Mouse (Mus musculus): ENCODE data around the gene Gm28374. TPM values are rescaled to one million over a fixed set of nuclear protein-coding genes. Genes with fewer than 3 reads are reported as not detected.
A peak's percentile ranks its signal among the peaks of the same experiment; 100 is the strongest.

Gene Gm28374
- polyA plus RNA-seq, 1 experiment from 2014 or later = 1.4 TPM

- peaks cover 15% of the 10 kb centered on the region for H3K4me1 ChIP-seq (replicated peaks; ENCODE audit: control insufficient read depth, insufficient read depth, low read length)
- peaks cover 19% of the 10 kb centered on the region for H3K36me3 ChIP-seq (ENCODE audit: control insufficient read depth, insufficient read depth, low read length)
- peak within 1 kb of the TSS; percentile 88 for H3K9ac ChIP-seq (ENCODE audit: low read length)
- ATAC-seq (ENCODE audit: low read depth) = peak; percentile 91
- no peaks in the 10 kb centered on the region for H3K27me3 ChIP-seq (ENCODE audit: control insufficient read depth, insufficient read depth, low read depth, low read length)
- no peaks in the 10 kb centered on the region for H3K9me3 ChIP-seq (ENCODE audit: control insufficient read depth, low read length)
- peak within 1 kb of the TSS; percentile 99 for H3K27ac ChIP-seq (ENCODE audit: low read length)
- WGBS = under 1% methylated on average over 74 of the region's 77 CpGs
- H3K4me3 ChIP-seq (ENCODE audit: low read length) = peak within 1 kb of the TSS; percentile 89
- H3K4me2 ChIP-seq (ENCODE audit: low read depth, low read length) = peak within 1 kb of the TSS; percentile 80
Observed at GRCm38 (mm10) chr19:6117986-6118676, 36.1 kb upstream of the Gm28374 start, which contains the start of gene Sac3d1. TSS of gene Sac3d1 (minus strand) at chr19:6118650.

GRCm38 (mm10) chr19:6117346-6117985, 35.4 kb upstream of the Gm28374 start:
- peak overlapping the region; percentile 99 for H3K27ac ChIP-seq (ENCODE audit: low read length)
- no peaks in the 10 kb centered on the region for H3K9me3 ChIP-seq (ENCODE audit: control insufficient read depth, low read length)
- H3K36me3 ChIP-seq (ENCODE audit: control insufficient read depth, insufficient read depth, low read length) = peaks cover 22% of the 10 kb centered on the region
- no peak for ATAC-seq (ENCODE audit: low read depth)
- peak overlapping the region; percentile 89 for H3K4me3 ChIP-seq (ENCODE audit: low read length)
- peak overlapping the region; percentile 80 for H3K4me2 ChIP-seq (ENCODE audit: low read depth, low read length)
- peaks cover 15% of the 10 kb centered on the region for H3K4me1 ChIP-seq (replicated peaks; ENCODE audit: control insufficient read depth, insufficient read depth, low read length)
- H3K9ac ChIP-seq (ENCODE audit: low read length) = peak overlapping the region; percentile 88
- WGBS = 4% methylated on average over 32 of the region's 32 CpGs
- no peaks in the 10 kb centered on the region for H3K27me3 ChIP-seq (ENCODE audit: control insufficient read depth, insufficient read depth, low read depth, low read length)

DNA sequence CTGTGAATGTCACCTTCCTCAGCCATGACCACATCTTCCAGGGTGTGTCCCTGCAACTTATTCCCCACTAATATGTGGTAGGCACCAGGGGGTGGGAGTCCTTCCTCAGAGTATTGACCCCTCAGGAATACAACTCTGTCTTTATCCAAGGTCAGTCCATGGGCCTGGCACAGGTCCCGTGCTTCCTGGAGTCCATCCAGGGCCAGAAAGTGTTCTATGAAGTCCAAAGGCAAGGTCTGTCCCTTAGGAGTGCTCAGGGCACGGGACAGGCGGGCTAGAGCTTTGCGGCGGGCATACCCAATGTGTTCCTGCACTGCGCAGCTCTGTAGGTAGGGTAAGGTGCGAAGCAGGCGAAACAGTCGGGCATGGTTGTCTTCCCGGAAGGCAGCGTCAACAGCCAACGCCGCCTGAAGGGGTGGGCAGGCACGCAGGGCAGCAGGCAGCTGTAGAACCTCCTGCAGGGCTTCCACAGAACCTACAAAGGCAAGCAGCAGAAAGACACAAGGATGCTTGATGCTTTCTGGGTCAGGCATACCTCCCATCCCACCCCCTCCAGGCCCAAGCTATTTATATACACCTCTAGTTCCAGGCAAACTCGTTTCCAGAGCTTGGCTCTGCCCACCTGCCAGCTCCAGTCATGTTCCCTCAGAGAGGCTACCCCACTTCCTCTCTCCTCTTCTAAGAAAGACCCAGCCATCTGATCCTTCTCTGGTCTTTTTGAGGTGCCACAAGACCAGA, 34.2 kb upstream of the Gm28374 start:
- H3K27ac ChIP-seq (ENCODE audit: low read length) = no peak overlapping the region
- peak overlapping the region; percentile 80; the same call in 1 of the 2 replicates for H3K4me2 ChIP-seq (ENCODE audit: low read depth, low read length)
- no peaks in the 10 kb centered on the region for H3K9me3 ChIP-seq (ENCODE audit: control insufficient read depth, low read length)
- peak overlapping the region; percentile 32 for H3K9ac ChIP-seq (ENCODE audit: low read length)
- H3K36me3 ChIP-seq (ENCODE audit: control insufficient read depth, insufficient read depth, low read length) = peaks cover 22% of the 10 kb centered on the region
- no peak overlapping the region; the same call in 1 of the 2 replicates for H3K4me3 ChIP-seq (ENCODE audit: low read length)
- WGBS = 80% methylated on average over 14 of the region's 15 CpGs
- H3K27me3 ChIP-seq (ENCODE audit: control insufficient read depth, insufficient read depth, low read depth, low read length) = no peaks in the 10 kb centered on the region
- no peak for ATAC-seq (ENCODE audit: low read depth)
- peaks cover 15% of the 10 kb centered on the region for H3K4me1 ChIP-seq (replicated peaks; ENCODE audit: control insufficient read depth, insufficient read depth, low read length)

GRCm38 (mm10) chr19:6113116-6113515, 31.1 kb upstream of the Gm28374 start:
- H3K4me3 ChIP-seq (ENCODE audit: low read length) = no peak overlapping the region
- no peak for ATAC-seq (ENCODE audit: low read depth)
- no peaks in the 10 kb centered on the region for H3K9me3 ChIP-seq (ENCODE audit: control insufficient read depth, low read length)
- H3K4me1 ChIP-seq (replicated peaks; ENCODE audit: control insufficient read depth, insufficient read depth, low read length) = peaks cover 10% of the 10 kb centered on the region
- 28% methylated on average over 6 of the region's 6 CpGs for WGBS
- no peak overlapping the region for H3K9ac ChIP-seq (ENCODE audit: low read length)
- H3K36me3 ChIP-seq (ENCODE audit: control insufficient read depth, insufficient read depth, low read length) = peaks cover 22% of the 10 kb centered on the region
- no peak overlapping the region for H3K4me2 ChIP-seq (ENCODE audit: low read depth, low read length)
- no peak overlapping the region for H3K27ac ChIP-seq (ENCODE audit: low read length)
- H3K27me3 ChIP-seq (ENCODE audit: control insufficient read depth, insufficient read depth, low read depth, low read length) = no peaks in the 10 kb centered on the region

DNA sequence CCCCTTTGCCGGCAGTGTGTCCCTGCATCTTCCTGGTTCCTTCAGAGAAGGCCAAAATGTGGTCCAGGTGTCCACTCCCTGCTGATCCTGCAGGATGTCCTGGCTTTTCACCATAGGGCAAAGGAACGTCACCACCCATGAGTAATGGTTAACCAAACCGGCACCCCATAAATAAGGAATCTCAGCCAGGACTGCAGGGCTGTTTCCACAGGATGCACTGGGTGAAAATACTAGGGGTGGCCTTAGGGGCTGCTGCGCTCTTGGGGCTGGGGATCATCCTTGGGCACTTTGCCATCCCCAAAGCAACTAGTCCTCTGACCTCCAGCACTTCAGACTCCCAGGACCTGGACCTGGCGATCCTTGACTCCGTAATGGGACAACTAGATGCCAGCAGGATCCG, 23.5 kb upstream of the Gm28374 start, which contains the start of gene Naaladl1:
Gene Naaladl1 (plus strand): TSS at position 197 of the 400 bp plus-strand sequence.
- WGBS = 77% methylated on average over 7 of the region's 7 CpGs

GRCm38 (mm10) chr19:6104476-6104875, 22.4 kb upstream of the Gm28374 start:
- Histone ChIP-seq H3K4me3 (ENCODE audit: low read length) (no peak overlapping the region), H3K36me3 (ENCODE audit: control insufficient read depth, insufficient read depth, low read length) (no peaks in the 10 kb centered on the region), H3K27me3 (ENCODE audit: control insufficient read depth, insufficient read depth, low read depth, low read length) (no peaks in the 10 kb centered on the region), H3K9me3 (ENCODE audit: control insufficient read depth, low read length) (no peaks in the 10 kb centered on the region), H3K27ac (ENCODE audit: low read length) (no peak overlapping the region), H3K9ac (ENCODE audit: low read length) (no peak overlapping the region), H3K4me1 (replicated peaks; ENCODE audit: control insufficient read depth, insufficient read depth, low read length) (no peaks in the 10 kb centered on the region), H3K4me2 (ENCODE audit: low read depth, low read length) (no peak overlapping the region)
- no peak for ATAC-seq (ENCODE audit: low read depth)
- WGBS = 74% methylated on average over 4 of the region's 4 CpGs

More for the DNA sequence above, 23.5 kb upstream of the Gm28374 start, which contains the start of gene Naaladl1:
- Histone ChIP-seq H3K27me3 (ENCODE audit: control insufficient read depth, insufficient read depth, low read depth, low read length) (no peaks in the 10 kb centered on the region), H3K9ac (ENCODE audit: low read length) (no peak within 1 kb of the TSS), H3K4me2 (ENCODE audit: low read depth, low read length) (no peak within 1 kb of the TSS), H3K4me3 (ENCODE audit: low read length) (no peak within 1 kb of the TSS), H3K27ac (ENCODE audit: low read length) (no peak within 1 kb of the TSS), H3K36me3 (ENCODE audit: control insufficient read depth, insufficient read depth, low read length) (no peaks in the 10 kb centered on the region), H3K9me3 (ENCODE audit: control insufficient read depth, low read length) (no peaks in the 10 kb centered on the region), H3K4me1 (replicated peaks; ENCODE audit: control insufficient read depth, insufficient read depth, low read length) (no peaks in the 10 kb centered on the region)
- no peak for ATAC-seq (ENCODE audit: low read depth)

- H3K4me3 ChIP-seq (ENCODE audit: low read length) = no peak overlapping the region
- no peak overlapping the region for H3K27ac ChIP-seq (ENCODE audit: low read length)
- H3K27me3 ChIP-seq (ENCODE audit: control insufficient read depth, insufficient read depth, low read depth, low read length) = no peaks in the 10 kb centered on the region
- 68% methylated on average over 6 of the region's 6 CpGs for WGBS
- H3K4me2 ChIP-seq (ENCODE audit: low read depth, low read length) = no peak overlapping the region
- ATAC-seq (ENCODE audit: low read depth) = no peak
- no peak overlapping the region for H3K9ac ChIP-seq (ENCODE audit: low read length)
- H3K9me3 ChIP-seq (ENCODE audit: control insufficient read depth, low read length) = no peaks in the 10 kb centered on the region
- no peaks in the 10 kb centered on the region for H3K4me1 ChIP-seq (replicated peaks; ENCODE audit: control insufficient read depth, insufficient read depth, low read length)
- H3K36me3 ChIP-seq (ENCODE audit: control insufficient read depth, insufficient read depth, low read length) = no peaks in the 10 kb centered on the region
Observed at GRCm38 (mm10) chr19:6102169-6102853, 20.3 kb upstream of the Gm28374 start.

- no peak overlapping the region for H3K4me2 ChIP-seq (ENCODE audit: low read depth, low read length)
- H3K4me3 ChIP-seq (ENCODE audit: low read length) = no peak overlapping the region
- no peaks in the 10 kb centered on the region for H3K9me3 ChIP-seq (ENCODE audit: control insufficient read depth, low read length)
- H3K36me3 ChIP-seq (ENCODE audit: control insufficient read depth, insufficient read depth, low read length) = no peaks in the 10 kb centered on the region
- no peak overlapping the region for H3K9ac ChIP-seq (ENCODE audit: low read length)
- H3K4me1 ChIP-seq (replicated peaks; ENCODE audit: control insufficient read depth, insufficient read depth, low read length) = no peaks in the 10 kb centered on the region
- WGBS = 54% methylated on average over 6 of the region's 6 CpGs
- ATAC-seq (ENCODE audit: low read depth) = no peak
- no peaks in the 10 kb centered on the region for H3K27me3 ChIP-seq (ENCODE audit: control insufficient read depth, insufficient read depth, low read depth, low read length)
- no peak overlapping the region for H3K27ac ChIP-seq (ENCODE audit: low read length)
Observed at GRCm38 (mm10) chr19:6101186-6101585, 19.1 kb upstream of the Gm28374 start.

Data from lung, embryonic 16.5 days (tissue).